Mouse (Mus musculus) skeletal muscle tissue, postnatal 0 days (tissue): ENCODE data around the gene Rhebl1. TPM values are rescaled to one million over a fixed set of nuclear protein-coding genes. Genes with fewer than 3 reads are reported as not detected.

Experiments used
- polyA plus RNA-seq: library from polyadenylated mRNA; unstranded; fragments of >200 nt; fragmentation: Nextera tagmentation; extraction: Ambion mirVana; gene quantifications from 2 replicates; pipeline ENCODE4 v1.2.1, GENCODE M21; 2015

The Rhebl1 gene
- polyA plus RNA-seq: 4.3 and 6.7 TPM in 2 replicates

DNA sequence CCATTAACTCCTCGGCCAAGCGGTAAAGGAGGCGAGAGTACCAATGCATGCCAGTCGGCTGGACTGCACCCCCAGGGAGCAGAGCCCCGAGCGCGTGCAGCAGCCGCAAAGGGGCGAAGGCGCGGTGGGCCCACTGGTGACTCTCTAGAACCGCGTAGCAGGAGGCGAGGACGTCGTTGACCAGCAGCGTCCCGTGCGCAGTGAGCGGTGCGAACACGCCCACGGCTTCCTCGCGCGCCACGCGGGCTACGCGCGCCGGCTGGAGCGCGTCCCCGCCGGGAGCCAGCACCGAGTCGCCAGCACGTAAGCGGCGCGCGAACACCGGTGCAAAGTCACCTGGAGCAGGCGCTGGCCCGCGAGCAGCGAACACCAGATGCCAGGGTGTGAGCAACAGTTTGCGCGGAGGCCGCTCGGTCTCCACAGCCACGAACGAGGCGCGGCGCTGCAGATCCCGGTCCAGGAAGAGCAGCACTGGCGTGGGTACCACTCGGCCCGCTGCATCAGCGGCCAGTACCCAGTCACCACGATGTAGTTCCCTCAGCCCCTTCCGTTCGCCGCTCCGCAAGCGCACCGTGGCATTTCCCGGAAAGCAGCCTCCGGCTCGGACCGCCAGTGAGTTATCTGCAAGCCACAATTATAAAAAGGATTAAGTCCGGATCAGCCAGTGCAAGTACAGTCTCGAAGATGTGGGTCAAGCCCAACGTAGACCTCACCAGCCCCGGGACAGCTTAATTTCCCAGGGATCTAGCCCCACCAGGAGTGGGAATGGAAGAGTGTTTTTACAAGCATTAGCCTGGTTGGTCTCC lies at the start of gene Rhebl1:
TSS of gene Rhebl1 (minus strand) at position 601 of the 806 bp plus-strand sequence.

DNA sequence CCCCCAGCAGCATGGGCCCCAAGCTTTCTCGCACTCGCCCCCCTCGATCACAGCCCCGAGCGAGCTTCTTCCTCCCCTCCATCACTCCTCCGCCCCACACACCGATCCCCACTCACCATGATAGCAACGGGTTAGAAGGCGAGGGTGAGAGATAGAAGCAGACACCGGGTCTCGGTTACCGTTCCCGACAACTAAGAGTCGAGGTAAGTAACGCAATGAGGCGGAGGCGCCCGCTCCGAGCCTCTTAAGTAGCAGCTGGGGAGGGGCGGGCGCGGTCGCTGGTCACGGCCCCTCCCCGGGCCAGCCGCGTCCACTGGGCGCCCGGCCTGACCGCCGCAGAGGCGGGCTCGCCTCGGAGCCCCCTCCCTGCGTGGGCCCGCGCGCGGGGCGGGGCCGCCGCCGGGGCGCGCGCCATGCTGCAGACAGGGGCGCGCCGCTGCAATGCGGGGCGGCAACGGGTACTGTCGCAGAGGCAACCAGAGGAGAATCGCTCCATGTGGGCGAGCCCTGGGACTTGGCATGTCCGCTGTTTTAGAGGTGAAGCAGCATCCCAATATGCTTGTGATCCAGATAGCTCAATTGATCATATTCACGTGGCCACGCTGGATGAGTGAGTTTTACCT lies 40.0 kb upstream of the Rhebl1 start, which contains the start of gene Tuba1b:
TSS of gene Tuba1b (minus strand) at position 349 of the 623 bp plus-strand sequence.

DNA sequence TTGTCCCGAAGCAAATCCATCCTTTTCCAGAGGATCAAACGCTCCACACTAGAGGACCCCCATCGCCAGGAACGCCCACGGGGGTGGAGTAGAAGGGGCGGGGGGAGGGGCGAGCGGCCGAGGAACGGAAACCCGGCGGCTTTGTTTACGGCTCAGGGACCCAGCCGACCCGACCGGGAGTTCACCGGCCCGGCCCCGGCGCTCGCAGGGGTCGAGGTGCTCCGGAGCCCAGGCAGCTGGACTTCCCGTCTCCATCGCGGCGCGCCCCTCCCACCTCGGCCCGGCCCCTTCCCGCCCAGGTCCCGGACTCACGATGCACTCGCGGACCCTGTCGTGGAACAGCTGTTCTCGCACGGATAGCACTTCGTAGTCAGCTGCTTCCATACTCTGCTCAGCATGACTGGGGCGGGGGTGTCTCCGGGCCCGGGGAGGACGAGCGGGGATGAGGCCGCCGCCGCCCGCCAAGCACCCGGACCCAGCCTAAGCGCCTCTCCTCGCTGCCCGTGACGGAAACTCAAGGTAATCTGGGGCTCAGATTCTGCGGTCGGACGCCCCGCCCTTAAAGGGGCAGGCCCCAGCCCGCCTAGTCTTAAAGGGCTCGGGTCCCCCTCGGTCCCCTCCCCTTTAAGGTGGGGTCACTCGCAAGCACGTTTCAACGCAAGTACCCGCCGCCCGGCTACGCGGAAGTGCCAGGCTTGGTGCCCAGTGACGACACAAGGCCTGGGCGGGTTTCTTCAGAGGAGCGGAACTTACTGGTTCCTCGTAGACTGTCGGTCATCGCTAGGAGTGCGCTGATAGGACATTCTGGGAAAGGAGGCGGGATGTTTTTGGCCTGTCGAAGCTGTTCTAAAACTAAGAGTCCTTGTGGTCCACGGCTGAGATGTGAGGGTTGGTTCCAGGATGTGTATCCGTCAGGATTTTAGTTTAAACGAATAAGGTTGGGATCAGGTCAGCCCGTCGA lies 23.5 kb upstream of the Rhebl1 start, which contains the start of gene Lmbr1l:
TSS of gene Lmbr1l (minus strand) at position 694 of the 961 bp plus-strand sequence.

DNA sequence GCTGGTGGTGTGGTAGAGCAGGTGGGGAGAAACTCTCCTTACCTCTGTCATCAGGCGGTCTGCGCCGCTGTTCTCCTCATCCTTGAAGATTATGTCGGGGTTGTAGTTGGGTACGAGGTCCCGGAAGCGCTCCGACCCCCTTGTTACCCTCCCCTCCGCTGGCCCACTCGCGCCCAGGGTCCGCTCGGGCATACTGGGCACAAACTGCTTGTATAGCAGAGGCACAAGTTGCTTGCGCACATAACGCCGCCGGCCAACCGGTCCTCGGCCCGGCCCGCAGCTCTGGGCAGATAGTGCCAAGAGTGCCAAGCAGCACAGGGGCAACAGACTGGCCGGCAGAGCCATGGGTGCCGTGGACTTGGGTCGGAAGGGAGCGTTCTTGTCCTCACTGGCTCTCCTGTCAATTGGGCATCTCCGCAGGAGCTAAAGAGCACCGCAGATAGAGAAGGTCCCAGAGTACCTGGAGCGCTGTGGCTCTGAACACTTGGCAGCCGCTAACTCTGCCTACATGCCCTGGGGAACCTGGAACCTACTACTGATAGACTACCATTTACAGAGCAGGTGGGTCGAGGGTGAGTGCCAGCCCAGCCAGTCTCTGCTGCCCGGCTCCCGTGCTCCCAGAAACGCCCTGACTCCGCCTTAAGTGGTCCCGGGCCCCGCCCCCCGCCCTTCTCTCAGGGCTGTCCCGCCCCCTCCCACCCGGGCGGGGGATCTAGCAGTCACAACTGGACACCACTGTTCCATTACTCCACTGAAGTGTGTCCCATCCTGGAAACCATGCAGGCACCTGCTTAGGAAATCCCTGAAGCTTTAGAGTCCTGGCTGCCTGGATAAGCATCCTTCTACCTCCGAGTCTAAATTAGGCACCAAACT lies 3.8 kb upstream of the Rhebl1 start, which contains the start of gene Dhh:
TSS of gene Dhh (minus strand) at position 613 of the 873 bp plus-strand sequence.

DNA sequence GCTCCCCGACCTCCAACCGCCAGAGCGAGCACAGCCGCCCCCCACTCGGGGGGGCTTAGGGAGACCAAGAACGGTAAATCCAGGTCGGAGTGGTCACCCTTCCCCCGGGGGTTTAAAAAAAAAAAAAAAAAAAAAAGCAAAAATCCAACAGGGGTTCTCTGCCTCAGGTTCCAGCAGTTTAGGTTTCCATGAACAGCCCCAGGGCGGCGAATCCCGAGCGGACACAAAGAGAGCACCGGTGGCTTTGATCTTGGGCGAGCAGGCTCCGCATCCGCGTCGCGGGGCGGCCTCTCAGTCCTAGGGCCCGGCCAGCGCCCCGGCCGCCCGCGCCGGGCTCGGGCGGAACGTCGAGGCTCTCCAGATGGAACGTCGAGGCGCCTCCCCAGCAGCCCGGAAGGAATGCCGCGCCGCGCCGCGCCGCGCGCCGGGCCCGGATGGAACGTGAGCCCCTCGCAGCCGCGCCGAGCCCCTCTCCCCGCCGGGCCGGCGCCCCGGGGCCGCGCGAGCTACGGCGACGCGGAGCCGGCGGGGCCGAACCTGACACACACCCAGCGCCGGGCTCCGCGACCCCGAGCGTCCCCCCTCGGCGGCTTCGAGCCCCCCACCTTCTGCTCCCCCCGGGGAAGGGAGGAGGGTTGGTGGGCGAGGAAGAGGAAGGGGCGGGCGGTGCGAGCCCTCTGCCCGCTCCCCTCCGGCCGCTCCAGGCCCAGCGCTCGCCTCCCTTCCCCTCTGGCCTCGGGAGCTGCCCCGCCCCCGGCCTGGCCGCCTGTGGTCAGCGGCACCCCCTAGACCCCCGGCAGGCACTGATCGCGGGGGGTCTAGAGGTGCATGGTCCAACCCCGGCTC lies 23.0 kb downstream of the Rhebl1 start, which contains the start of gene Kmt2d:
TSS of gene Kmt2d (minus strand) at position 135 of the 846 bp plus-strand sequence.

DNA sequence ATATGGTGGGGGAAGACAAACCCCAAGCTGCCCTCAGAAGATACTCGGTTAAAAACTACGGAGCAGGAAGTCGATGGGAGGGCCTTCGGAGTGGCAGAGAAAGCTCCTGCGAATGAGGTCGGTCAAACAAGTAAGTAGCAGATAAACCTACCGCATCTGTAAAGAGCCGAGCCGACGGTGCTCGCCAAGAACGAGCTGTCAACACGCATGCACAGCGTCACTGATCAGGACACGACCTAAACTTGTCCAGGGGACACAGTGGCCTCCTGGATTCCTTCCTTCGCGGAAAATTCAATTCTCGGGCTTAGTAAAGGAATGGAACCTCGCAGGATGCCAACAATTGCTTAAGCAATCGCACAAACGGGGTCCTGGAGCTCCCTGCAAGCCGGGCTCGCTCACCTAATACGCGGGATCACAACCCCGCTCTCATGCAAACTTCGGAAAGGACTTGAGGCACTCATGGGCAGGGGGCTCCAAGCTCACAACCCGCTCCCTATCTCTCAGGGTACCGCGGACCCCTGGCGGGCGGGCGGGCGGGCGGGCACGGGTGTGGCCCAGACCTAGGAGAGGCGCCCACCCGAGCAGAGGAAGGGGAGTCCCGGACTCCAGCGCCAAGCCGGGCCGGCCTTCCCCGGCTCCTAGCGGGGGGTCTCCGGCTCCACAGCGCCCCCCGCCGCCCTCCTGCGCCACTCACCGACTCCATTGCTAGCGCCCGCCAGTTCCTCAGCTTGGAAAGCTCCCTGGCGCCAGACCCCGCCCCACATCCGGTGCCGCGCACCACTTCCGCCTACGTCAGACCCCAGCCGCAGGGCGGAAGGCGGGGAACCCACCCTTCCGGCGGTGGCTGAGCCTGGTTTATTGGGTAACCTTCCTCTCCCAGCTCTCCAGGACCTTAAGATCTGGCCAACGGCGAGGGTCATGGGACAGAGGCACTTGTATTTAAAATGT lies 63.3 kb downstream of the Rhebl1 start, which contains the start of gene Prkag1:
TSS of gene Prkag1 (minus strand) at position 786 of the 948 bp plus-strand sequence.

Other genes with a start within 250 kb of the Rhebl1 start
- gene Ddx23, start 231.6 kb downstream of the Rhebl1 start, polyA plus RNA-seq: 10.8 and 12.4 TPM in 2 replicates
- 0.36 and 0.50 TPM in 2 replicates for gene Rnd1, start 217.1 kb downstream of the Rhebl1 start, polyA plus RNA-seq
- 0.09 TPM in 2 replicates for gene Ccdc65, start 186.3 kb downstream of the Rhebl1 start, polyA plus RNA-seq
- 25.1 and 47.1 TPM in 2 replicates for gene Fkbp11, start 166.3 kb downstream of the Rhebl1 start, polyA plus RNA-seq
- gene Arf3, start 131.3 kb downstream of the Rhebl1 start, polyA plus RNA-seq: 11.0 and 13.7 TPM in 2 replicates
- gene Wnt10b, start 116.4 kb downstream of the Rhebl1 start, polyA plus RNA-seq: 0.28 and 0.37 TPM in 2 replicates
- 0.09 and 0.13 TPM in 2 replicates for gene Wnt1, start 104.7 kb downstream of the Rhebl1 start, polyA plus RNA-seq
- gene Ddn, start 85.0 kb downstream of the Rhebl1 start, polyA plus RNA-seq: not detected in 2 replicates
- 45.5 and 53.7 TPM in 2 replicates for gene Prkag1, start 63.0 kb downstream of the Rhebl1 start, polyA plus RNA-seq
- 6.1 and 6.8 TPM in 2 replicates for gene Kmt2d, start 23.3 kb downstream of the Rhebl1 start, polyA plus RNA-seq
- gene Dhh, start 4.0 kb upstream of the Rhebl1 start, polyA plus RNA-seq: 4.0 and 4.3 TPM in 2 replicates
- gene Lmbr1l, start 23.7 kb upstream of the Rhebl1 start, polyA plus RNA-seq: 8.9 and 9.5 TPM in 2 replicates
- 399 and 497 TPM in 2 replicates for gene Tuba1b, start 40.0 kb upstream of the Rhebl1 start, polyA plus RNA-seq
- not detected in 2 replicates for gene Gm49450, start 59.0 kb upstream of the Rhebl1 start, polyA plus RNA-seq
- gene Tuba1a, start 59.2 kb upstream of the Rhebl1 start, polyA plus RNA-seq: 467 and 630 TPM in 2 replicates
- gene Tuba1c, start 135.4 kb upstream of the Rhebl1 start, polyA plus RNA-seq: 32.2 and 35.7 TPM in 2 replicates
- 0.68 and 1.4 TPM in 2 replicates for gene Prph, start 160.6 kb upstream of the Rhebl1 start, polyA plus RNA-seq
- gene Troap, start 180.0 kb upstream of the Rhebl1 start, polyA plus RNA-seq: 5.8 and 7.8 TPM in 2 replicates
- not detected in 2 replicates for gene C1ql4, start 193.3 kb upstream of the Rhebl1 start, polyA plus RNA-seq
- gene Dnajc22, start 198.6 kb upstream of the Rhebl1 start, polyA plus RNA-seq: 0.11 TPM in 1 of 2 replicates, not detected in the other
- 12.8 and 14.5 TPM in 2 replicates for gene Spats2, start 231.4 kb upstream of the Rhebl1 start, polyA plus RNA-seq